Mouse (Mus musculus) embryonic facial prominence, embryonic 13.5 days (tissue): ENCODE results near the gene Ascl1. TPM values are rescaled to one million over a fixed set of nuclear protein-coding genes. Genes with fewer than 3 reads are reported as not detected.

Source experiments
- ATAC-seq: fragments of 200-750 bp; cut with Nextera tagmentation; 2 replicates; pipeline ENCODE4 v1.8.0; 2017; ENCODE audit warnings: low read depth; ENCODE audit not compliant: insufficient number of reproducible peaks, insufficient read depth, low FRiP score, low TSS enrichment
- H3K27ac ChIP-seq: fragments of 300-500 bp; sonication (generic); 2 replicates; pipeline ENCODE4 v1.5.1; 2015; ENCODE audit warnings: moderate library complexity, mild to moderate bottlenecking, inconsistent platforms
- H3K27me3 ChIP-seq: fragments of 300-500 bp; sonication (generic); 2 replicates; pipeline ENCODE4 v1.6.1; 2015; ENCODE audit warnings: mild to moderate bottlenecking, inconsistent platforms
- H3K36me3 ChIP-seq: fragments of 300-500 bp; sonication (generic); 2 replicates; pipeline ENCODE4 v1.6.1; 2015; ENCODE audit warnings: mild to moderate bottlenecking, inconsistent platforms
- H3K4me1 ChIP-seq: fragments of 300-500 bp; sonication (generic); 2 replicates; pipeline ENCODE4 v1.6.1; 2015; ENCODE audit warnings: inconsistent platforms
- H3K4me2 ChIP-seq: fragments of 300-500 bp; sonication (generic); 2 replicates; pipeline ENCODE4 v1.6.1; 2015; ENCODE audit warnings: moderate library complexity, mild to moderate bottlenecking, inconsistent platforms
- H3K4me3 ChIP-seq: fragments of 300-500 bp; sonication (generic); 2 replicates; pipeline ENCODE4 v1.5.1; 2015; ENCODE audit warnings: mild to moderate bottlenecking, inconsistent platforms
- H3K9ac ChIP-seq: fragments of 300-500 bp; sonication (generic); 2 replicates; pipeline ENCODE4 v1.6.1; 2015; ENCODE audit warnings: mild to moderate bottlenecking, inconsistent platforms
- H3K9me3 ChIP-seq: fragments of 300-500 bp; sonication (generic); 2 replicates; pipeline ENCODE4 v1.6.1; 2016; ENCODE audit warnings: inconsistent platforms
- WGBS: fragments of 180-500 bp; shearing (Covaris S2); methylation state at CpG from one replicate; pipeline ENCODE4 v1.1.7; 2015; ENCODE audit warnings: mixed read lengths; 5-methylcytosine and 5-hydroxymethylcytosine counted together
- polyA plus RNA-seq: library from polyadenylated mRNA; unstranded; fragments of >200 nt; fragmentation: Nextera tagmentation; extraction: Ambion mirVana; gene quantifications from 2 replicates; pipeline ENCODE4 v1.2.1, GENCODE M21; 2015

The Ascl1 gene
- polyA plus RNA-seq = 1.4 and 1.8 TPM in 2 replicates

DNA sequence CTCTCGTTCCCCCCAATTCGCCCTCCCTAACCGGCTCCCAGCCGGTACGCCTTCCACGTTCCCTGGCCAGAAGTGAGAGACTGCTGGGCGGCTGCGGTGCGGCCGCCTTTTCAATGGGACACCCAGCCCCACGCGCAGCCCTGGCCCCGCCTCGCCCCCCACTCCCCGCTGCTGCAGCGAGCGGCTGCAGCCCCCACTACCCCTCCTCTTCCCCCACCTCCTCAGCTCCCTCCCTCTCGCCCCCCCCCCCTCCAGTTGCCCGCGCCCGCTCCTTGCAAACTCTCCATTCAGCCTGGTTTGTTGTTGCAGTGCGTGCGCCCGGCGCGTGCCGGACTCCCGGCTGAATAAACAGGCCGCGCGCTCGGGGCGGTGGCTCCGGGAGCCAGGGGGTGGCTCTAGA is at the start of gene Ascl1:
Ascl1 (minus strand) TSS at position 85 of the 400 bp plus-strand sequence.
- H3K4me3 ChIP-seq = peak within 1 kb of the TSS; percentile 62
- no peak within 1 kb of the TSS for H3K27ac ChIP-seq
- H3K36me3 ChIP-seq = no peaks in the 10 kb centered on the region
- H3K4me2 ChIP-seq = peak within 1 kb of the TSS; percentile 99
- 0 out of 2 replicates have a peak, but pooled peaks cover 3% of the 10 kb centered on the region for H3K9me3 ChIP-seq
- WGBS = under 1% methylated on average over 30 of the region's 34 CpGs
- H3K4me1 ChIP-seq = peaks cover 29% of the 10 kb centered on the region
- H3K27me3 ChIP-seq = peaks cover 95% of the 10 kb centered on the region
- ATAC-seq = no peak
- peak within 1 kb of the TSS; percentile 72 for H3K9ac ChIP-seq

GRCm38 (mm10) chr10:87534172-87534571 is 40.7 kb upstream of the Ascl1 start:
- Histone ChIP-seq H3K4me1 (no peaks in the 10 kb centered on the region), H3K27me3 (no peaks in the 10 kb centered on the region), H3K9me3 (no peaks in the 10 kb centered on the region), H3K4me2 (no peak overlapping the region), H3K4me3 (no peak overlapping the region), H3K9ac (no peak overlapping the region), H3K27ac (no peak overlapping the region), H3K36me3 (no peaks in the 10 kb centered on the region)
- WGBS = 91% methylated on average over 1 of the region's 1 CpGs
- ATAC-seq = no peak

DNA sequence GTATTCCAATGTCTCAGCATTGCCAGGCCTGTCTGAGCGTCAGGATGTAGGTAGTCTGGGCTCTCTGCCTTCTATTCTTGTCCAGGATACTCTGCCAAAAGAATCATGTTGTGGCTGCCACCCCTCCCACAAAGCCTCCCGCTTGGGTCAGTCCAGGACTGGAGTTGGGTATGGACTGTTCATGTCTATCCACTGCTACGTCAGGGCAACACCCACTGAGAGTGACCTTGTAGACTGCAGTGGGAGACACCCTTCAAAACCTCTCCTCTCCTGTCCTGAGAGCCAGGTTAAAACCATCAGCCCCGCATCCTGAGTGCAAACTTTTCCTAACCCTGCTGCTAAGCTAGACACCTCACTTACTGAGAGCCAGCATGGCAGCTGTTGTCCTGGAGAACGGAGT is 28.2 kb upstream of the Ascl1 start, which contains the start of gene Pah:
Pah (plus strand) TSS at position 150 of the 400 bp plus-strand sequence.
- no peak within 1 kb of the TSS for H3K4me3 ChIP-seq
- 86% methylated on average over 5 of the region's 5 CpGs for WGBS
- no peak for ATAC-seq
- H3K27me3 ChIP-seq = no peaks in the 10 kb centered on the region
- no peaks in the 10 kb centered on the region for H3K9me3 ChIP-seq
- no peak within 1 kb of the TSS for H3K27ac ChIP-seq
- no peaks in the 10 kb centered on the region for H3K36me3 ChIP-seq
- H3K4me2 ChIP-seq = no peak within 1 kb of the TSS
- H3K9ac ChIP-seq = no peak within 1 kb of the TSS
- H3K4me1 ChIP-seq = no peaks in the 10 kb centered on the region

- no peak overlapping the region for H3K9ac ChIP-seq
- H3K36me3 ChIP-seq = no peaks in the 10 kb centered on the region
- no peak for ATAC-seq
- no peak overlapping the region for H3K27ac ChIP-seq
- WGBS = 78% methylated on average over 4 of the region's 4 CpGs
- no peak overlapping the region for H3K4me3 ChIP-seq
- H3K9me3 ChIP-seq = no peaks in the 10 kb centered on the region
- H3K27me3 ChIP-seq = no peaks in the 10 kb centered on the region
- no peak overlapping the region for H3K4me2 ChIP-seq
- H3K4me1 ChIP-seq = no peaks in the 10 kb centered on the region
Measured at GRCm38 (mm10) chr10:87520401-87521116, 27.1 kb upstream of the Ascl1 start.

GRCm38 (mm10) chr10:87518585-87518984 is 25.1 kb upstream of the Ascl1 start:
- 79% methylated on average over 2 of the region's 2 CpGs for WGBS
- Histone ChIP-seq H3K4me2 (no peak overlapping the region), H3K9ac (no peak overlapping the region), H3K27ac (no peak overlapping the region), H3K4me3 (no peak overlapping the region), H3K4me1 (no peaks in the 10 kb centered on the region), H3K9me3 (no peaks in the 10 kb centered on the region), H3K36me3 (no peaks in the 10 kb centered on the region), H3K27me3 (no peaks in the 10 kb centered on the region)
- no peak for ATAC-seq

GRCm38 (mm10) chr10:87513052-87513451 is 19.6 kb upstream of the Ascl1 start:
- Histone ChIP-seq H3K36me3 (no peaks in the 10 kb centered on the region), H3K9me3 (no peaks in the 10 kb centered on the region), H3K4me1 (no peaks in the 10 kb centered on the region), H3K27ac (no peak overlapping the region), H3K4me3 (no peak overlapping the region), H3K4me2 (no peak overlapping the region), H3K9ac (no peak overlapping the region), H3K27me3 (no peaks in the 10 kb centered on the region)
- no peak for ATAC-seq

- no peak for ATAC-seq
- Histone ChIP-seq H3K4me3 (no peak overlapping the region), H3K27ac (no peak overlapping the region), H3K9ac (no peak overlapping the region), H3K4me2 (no peak overlapping the region), H3K36me3 (no peaks in the 10 kb centered on the region), H3K4me1 (0 out of 2 replicates have a peak, but pooled peaks cover 3% of the 10 kb centered on the region), H3K9me3 (no peaks in the 10 kb centered on the region), H3K27me3 (peaks cover 14% of the 10 kb centered on the region)
- WGBS = 89% methylated on average over 4 of the region's 4 CpGs
Measured at GRCm38 (mm10) chr10:87508581-87508980, 15.1 kb upstream of the Ascl1 start.

DNA sequence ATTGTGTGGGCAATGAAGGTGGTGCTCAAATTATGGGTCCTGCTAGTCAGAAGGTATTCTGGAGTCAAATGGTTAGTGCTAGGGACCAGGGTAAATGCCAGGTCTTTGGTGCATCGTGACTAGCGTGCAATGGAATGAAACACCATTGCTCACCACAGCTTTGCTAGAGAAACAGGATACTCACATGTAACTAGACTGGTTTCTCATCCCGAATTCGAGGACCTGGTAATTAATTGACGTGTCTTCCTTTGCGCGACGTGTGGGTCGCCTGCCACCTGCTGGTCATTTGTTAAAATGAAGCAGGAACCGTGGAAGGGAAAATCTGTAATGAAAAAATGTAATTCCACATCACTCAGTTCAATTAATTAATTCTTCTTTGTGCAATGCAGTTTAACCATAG is 10.5 kb upstream of the Ascl1 start:
- WGBS = 1% methylated on average over 10 of the region's 10 CpGs

DNA sequence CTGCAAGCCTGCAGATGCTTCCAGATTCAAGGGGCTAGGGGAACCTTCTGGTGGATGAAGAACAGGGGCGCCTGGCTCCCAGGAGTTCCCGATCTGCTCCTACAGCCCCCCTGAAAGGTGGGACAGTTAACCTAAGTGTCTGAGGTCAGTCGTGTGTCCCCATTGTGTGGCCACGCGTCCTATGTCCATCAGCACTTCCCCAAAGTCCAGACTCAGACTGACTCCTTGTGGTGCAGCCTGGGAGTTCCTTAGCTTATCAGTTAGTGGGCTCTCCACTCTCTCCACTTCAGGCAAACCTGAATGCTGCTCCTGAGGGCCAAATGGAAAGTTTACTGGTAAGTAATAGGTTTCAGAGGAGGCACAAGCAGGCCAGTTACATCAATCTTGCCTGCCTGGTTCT is 8.8 kb upstream of the Ascl1 start:
- no peak overlapping the region for H3K4me2 ChIP-seq
- H3K4me1 ChIP-seq = peaks cover 10% of the 10 kb centered on the region; the same call in 1 of the 2 replicates
- H3K27ac ChIP-seq = no peak overlapping the region
- no peak overlapping the region for H3K4me3 ChIP-seq
- no peaks in the 10 kb centered on the region for H3K36me3 ChIP-seq
- H3K9ac ChIP-seq = no peak overlapping the region
- no peak for ATAC-seq
- WGBS = 21% methylated on average over 5 of the region's 5 CpGs
- 0 out of 2 replicates have a peak, but pooled peaks cover 3% of the 10 kb centered on the region for H3K9me3 ChIP-seq
- H3K27me3 ChIP-seq = peaks cover 73% of the 10 kb centered on the region

More for the DNA sequence above, 10.5 kb upstream of the Ascl1 start:
- H3K27ac ChIP-seq = no peak overlapping the region
- H3K9me3 ChIP-seq = no peaks in the 10 kb centered on the region
- ATAC-seq = no peak
- H3K4me1 ChIP-seq = peaks cover 10% of the 10 kb centered on the region; the same call in 1 of the 2 replicates
- H3K27me3 ChIP-seq = peaks cover 60% of the 10 kb centered on the region
- peak overlapping the region; percentile 38 for H3K4me2 ChIP-seq
- no peak overlapping the region for H3K9ac ChIP-seq
- no peak overlapping the region for H3K4me3 ChIP-seq
- no peaks in the 10 kb centered on the region for H3K36me3 ChIP-seq

- Histone ChIP-seq H3K4me1 (peaks cover 10% of the 10 kb centered on the region; the same call in 1 of the 2 replicates), H3K27me3 (peaks cover 79% of the 10 kb centered on the region), H3K4me2 (0 out of 2 replicates have a peak overlapping the region, but pooled peaks have one; percentile 7), H3K4me3 (no peak overlapping the region), H3K9me3 (0 out of 2 replicates have a peak, but pooled peaks cover 3% of the 10 kb centered on the region), H3K27ac (no peak overlapping the region), H3K9ac (no peak overlapping the region), H3K36me3 (no peaks in the 10 kb centered on the region)
- 14% methylated on average over 7 of the region's 7 CpGs for WGBS
- ATAC-seq = no peak
Measured at GRCm38 (mm10) chr10:87501659-87502042, 8.2 kb upstream of the Ascl1 start.

GRCm38 (mm10) chr10:87500926-87501658 is 7.6 kb upstream of the Ascl1 start:
- peaks cover 85% of the 10 kb centered on the region for H3K27me3 ChIP-seq
- no peak overlapping the region for H3K9ac ChIP-seq
- peaks cover 10% of the 10 kb centered on the region; the same call in 1 of the 2 replicates for H3K4me1 ChIP-seq
- peak overlapping the region; percentile 7; the same call in 1 of the 2 replicates for H3K4me2 ChIP-seq
- no peak for ATAC-seq
- H3K27ac ChIP-seq = no peak overlapping the region
- H3K9me3 ChIP-seq = 0 out of 2 replicates have a peak, but pooled peaks cover 3% of the 10 kb centered on the region
- no peaks in the 10 kb centered on the region for H3K36me3 ChIP-seq
- 0 out of 2 replicates have a peak overlapping the region, but pooled peaks have one; percentile 3 for H3K4me3 ChIP-seq
- 16% methylated on average over 20 of the region's 20 CpGs for WGBS
